Mouse (Mus musculus): Measurements from ENCODE around the gene Ptk6. TPM values are rescaled to one million over a fixed set of nuclear protein-coding genes. Genes with fewer than 3 reads are reported as not detected.

Ptk6 gene
- polyA plus RNA-seq, 1 experiment from 2014 or later, result 0.05 TPM

DNA sequence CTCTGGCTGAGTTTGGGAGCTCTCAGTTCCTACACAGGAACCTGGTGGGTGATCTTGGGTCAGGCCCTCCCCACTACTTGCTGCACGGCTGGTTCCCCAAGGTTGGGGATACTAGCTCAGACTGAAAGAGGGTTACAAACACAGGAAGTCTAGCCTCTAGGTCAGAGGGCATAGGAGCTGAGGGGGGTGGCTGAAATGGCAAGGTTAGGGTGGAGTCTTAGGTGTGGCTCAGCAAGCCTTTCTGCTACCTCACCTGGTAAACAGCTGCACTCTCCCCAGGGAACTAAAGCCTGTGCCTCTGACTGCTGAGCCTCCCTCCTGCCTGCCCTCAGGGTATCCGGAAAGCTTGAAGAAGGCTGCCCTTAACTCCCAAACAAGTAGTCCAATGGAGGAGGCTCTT is 13.9 kb downstream of the Ptk6 start:
- H3K36me3 ChIP-seq, result 0 out of 2 replicates have a peak, but pooled peaks cover 3% of the 10 kb centered on the region
- no peak overlapping the region for H3K9ac ChIP-seq
- H3K4me3 ChIP-seq, result peak overlapping the region; percentile 83; the same call in 1 of the 2 replicates
- 46% methylated on average over 2 of the region's 2 CpGs for WGBS
- ATAC-seq (ENCODE audit: borderline replicate concordance, extremely low read depth, low FRiP score, low TSS enrichment), result no peak
- peak overlapping the region; percentile 96; the same call in 1 of the 2 replicates for H3K27ac ChIP-seq
- H3K4me1 ChIP-seq, result peaks cover 10% of the 10 kb centered on the region
- peak overlapping the region; percentile 93; the same call in 1 of the 2 replicates for H3K4me2 ChIP-seq
- no peaks in the 10 kb centered on the region for H3K27me3 ChIP-seq
- H3K9me3 ChIP-seq, result no peaks in the 10 kb centered on the region

DNA sequence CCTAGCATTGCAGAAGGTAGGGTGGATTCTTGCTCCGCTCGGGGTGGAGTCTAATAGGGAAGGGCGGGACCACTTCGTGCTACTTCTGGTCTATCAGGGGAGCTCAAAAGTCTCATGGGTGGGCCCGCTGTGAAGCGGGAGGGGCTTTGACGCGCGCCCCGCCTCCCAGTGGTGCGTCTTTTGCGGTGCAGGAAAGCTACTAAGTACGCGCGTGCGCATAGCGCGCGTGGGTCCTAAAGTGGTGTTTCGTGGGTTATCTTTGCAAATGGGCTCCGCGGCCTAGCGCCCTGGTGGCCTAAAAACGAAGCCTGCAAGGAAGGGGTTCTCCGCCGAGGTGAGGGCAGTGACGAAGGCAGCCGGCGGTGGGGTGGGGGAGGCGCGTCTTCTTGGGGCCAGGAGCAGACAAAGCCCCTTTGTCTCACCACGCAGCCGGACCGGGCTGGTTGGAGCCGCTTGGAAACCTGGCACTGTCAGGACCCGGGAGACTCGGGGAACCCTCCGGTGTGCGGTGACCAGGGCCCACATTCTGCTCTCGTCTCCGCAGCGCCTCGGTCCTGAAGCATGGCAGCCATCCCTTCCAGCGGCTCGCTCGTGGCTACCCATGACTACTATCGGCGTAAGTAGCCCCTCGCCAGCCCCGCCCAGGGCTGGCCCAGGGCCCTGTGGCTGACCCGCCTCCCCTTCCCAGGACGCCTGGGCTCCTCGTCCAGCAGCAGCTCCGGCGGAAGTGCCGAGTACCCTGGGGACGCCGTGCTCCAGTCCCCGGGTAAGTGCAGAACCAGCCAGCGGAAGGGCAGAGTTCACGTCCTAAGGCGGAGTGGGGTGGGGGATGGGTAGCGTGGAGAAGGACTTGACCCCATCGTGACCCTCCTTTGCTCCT is 15.2 kb downstream of the Ptk6 start, which contains the start of gene Ppdpf:
Ppdpf (plus strand) TSS at position 127 of the 880 bp plus-strand sequence.
- Histone ChIP-seq H3K27ac (peak within 1 kb of the TSS; percentile 96), H3K4me2 (peak within 1 kb of the TSS; percentile 93), H3K4me1 (peaks cover 10% of the 10 kb centered on the region), H3K9ac (peak within 1 kb of the TSS; percentile 89), H3K4me3 (peak within 1 kb of the TSS; percentile 83), H3K36me3 (0 out of 2 replicates have a peak, but pooled peaks cover 3% of the 10 kb centered on the region), H3K9me3 (no peaks in the 10 kb centered on the region), H3K27me3 (no peaks in the 10 kb centered on the region)
- peak; percentile 96 for ATAC-seq (ENCODE audit: borderline replicate concordance, extremely low read depth, low FRiP score, low TSS enrichment)
- under 1% methylated on average over 64 of the region's 64 CpGs for WGBS

GRCm38 (mm10) chr2:181186635-181187034 is 16.0 kb downstream of the Ptk6 start:
- Histone ChIP-seq H3K36me3 (0 out of 2 replicates have a peak, but pooled peaks cover 3% of the 10 kb centered on the region), H3K4me3 (peak overlapping the region; percentile 83), H3K4me1 (peaks cover 10% of the 10 kb centered on the region), H3K9me3 (no peaks in the 10 kb centered on the region), H3K27me3 (no peaks in the 10 kb centered on the region), H3K4me2 (peak overlapping the region; percentile 93), H3K27ac (peak overlapping the region; percentile 96), H3K9ac (peak overlapping the region; percentile 44)
- WGBS, result under 1% methylated on average over 14 of the region's 14 CpGs
- peak; percentile 77 for ATAC-seq (ENCODE audit: borderline replicate concordance, extremely low read depth, low FRiP score, low TSS enrichment)

DNA sequence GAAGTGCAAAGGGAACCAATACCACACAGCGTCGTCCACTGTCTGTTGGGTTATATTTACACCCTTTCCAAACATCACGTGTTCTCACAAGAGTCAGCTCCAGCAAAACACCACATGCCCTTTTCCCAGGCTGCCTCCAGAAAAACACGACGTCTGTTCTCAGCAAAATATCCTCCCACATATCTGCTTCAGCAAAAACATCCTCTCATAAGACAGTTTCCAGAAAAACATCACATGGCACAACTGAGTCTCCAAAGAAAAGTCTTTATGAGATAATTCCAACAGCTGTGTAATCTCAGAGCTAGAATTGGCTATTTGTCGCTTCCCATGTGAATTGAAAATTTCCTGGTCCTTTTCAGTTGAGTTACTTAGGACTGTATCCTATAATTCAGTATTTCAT is 21.7 kb downstream of the Ptk6 start:
- 75% methylated on average over 6 of the region's 6 CpGs for WGBS
- no peak overlapping the region for H3K9ac ChIP-seq
- H3K9me3 ChIP-seq, result no peaks in the 10 kb centered on the region
- no peak overlapping the region for H3K4me3 ChIP-seq
- no peak for ATAC-seq (ENCODE audit: borderline replicate concordance, extremely low read depth, low FRiP score, low TSS enrichment)
- no peak overlapping the region for H3K27ac ChIP-seq
- no peaks in the 10 kb centered on the region for H3K27me3 ChIP-seq
- H3K4me2 ChIP-seq, result no peak overlapping the region
- H3K4me1 ChIP-seq, result no peaks in the 10 kb centered on the region
- H3K36me3 ChIP-seq, result no peaks in the 10 kb centered on the region

DNA sequence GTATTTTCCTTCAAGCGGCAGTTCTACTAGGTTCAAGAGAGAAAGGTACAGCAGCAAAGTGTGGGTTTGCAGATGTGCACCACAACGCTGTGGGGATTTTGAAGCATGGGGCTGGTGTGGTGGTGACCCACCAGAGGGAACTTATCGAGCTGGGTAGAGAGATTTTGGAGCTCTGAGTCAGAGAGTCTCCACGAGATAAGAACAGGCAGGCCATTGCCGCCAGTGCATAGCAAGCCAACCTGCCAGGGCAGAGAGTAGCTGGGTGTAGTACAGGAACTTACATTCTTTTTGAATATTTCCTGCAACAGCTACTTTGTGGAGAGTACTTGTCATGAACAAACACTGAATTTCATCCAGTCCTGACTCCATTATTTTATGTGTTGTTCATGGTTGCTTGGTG is 24.1 kb downstream of the Ptk6 start:
- no peak overlapping the region for H3K9ac ChIP-seq
- no peaks in the 10 kb centered on the region for H3K4me1 ChIP-seq
- H3K27me3 ChIP-seq, result no peaks in the 10 kb centered on the region
- no peak overlapping the region for H3K4me3 ChIP-seq
- WGBS, result 66% methylated on average over 5 of the region's 5 CpGs
- ATAC-seq (ENCODE audit: borderline replicate concordance, extremely low read depth, low FRiP score, low TSS enrichment), result no peak
- H3K27ac ChIP-seq, result no peak overlapping the region
- H3K4me2 ChIP-seq, result no peak overlapping the region
- H3K9me3 ChIP-seq, result no peaks in the 10 kb centered on the region
- H3K36me3 ChIP-seq, result no peaks in the 10 kb centered on the region

DNA sequence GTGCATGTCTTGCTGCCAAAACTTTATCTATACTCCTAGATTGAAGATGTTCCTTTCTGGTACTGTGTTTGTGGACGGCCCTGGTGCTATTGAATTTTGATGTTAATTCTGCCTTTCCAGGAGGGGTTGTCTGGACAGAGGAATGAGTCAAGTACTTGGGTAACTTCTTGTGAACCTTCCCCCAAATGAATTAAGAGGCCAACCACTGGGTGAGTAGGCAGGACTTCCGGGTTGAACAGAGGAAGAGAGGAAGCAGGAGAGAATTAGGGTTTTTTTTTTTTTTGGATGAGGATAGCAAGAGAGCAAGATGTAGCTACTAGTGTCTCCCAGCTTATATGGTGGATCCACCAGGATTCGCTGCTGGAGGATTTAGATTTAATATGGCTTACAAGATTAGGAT is 24.6 kb downstream of the Ptk6 start:
- Histone ChIP-seq H3K27me3 (no peaks in the 10 kb centered on the region), H3K36me3 (no peaks in the 10 kb centered on the region), H3K4me2 (no peak overlapping the region), H3K27ac (no peak overlapping the region), H3K9ac (no peak overlapping the region), H3K4me1 (no peaks in the 10 kb centered on the region), H3K4me3 (no peak overlapping the region), H3K9me3 (no peaks in the 10 kb centered on the region)
- no peak for ATAC-seq (ENCODE audit: borderline replicate concordance, extremely low read depth, low FRiP score, low TSS enrichment)
- WGBS, result 65% methylated on average over 3 of the region's 3 CpGs

DNA sequence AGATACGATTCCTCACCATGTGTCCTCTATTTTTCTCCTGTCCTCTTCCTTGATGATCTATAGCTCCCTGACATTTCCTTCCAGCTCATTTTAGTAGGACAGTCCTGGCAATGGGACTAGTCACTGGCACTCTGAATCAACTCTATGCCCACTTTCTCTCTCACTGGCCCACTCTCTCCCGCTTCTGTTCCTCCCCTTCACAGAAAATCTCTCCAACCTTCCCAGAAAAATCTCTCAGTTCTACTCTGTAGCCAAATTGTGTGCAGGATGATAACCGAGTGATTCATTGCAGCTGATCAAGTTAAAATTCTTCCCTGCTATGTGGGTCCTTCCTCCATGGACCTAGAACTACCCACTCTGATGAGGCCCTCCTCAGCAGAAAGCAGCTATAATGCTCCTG is 27.9 kb downstream of the Ptk6 start:
- no peak overlapping the region for H3K27ac ChIP-seq
- H3K4me1 ChIP-seq, result no peaks in the 10 kb centered on the region
- H3K4me2 ChIP-seq, result no peak overlapping the region
- no peaks in the 10 kb centered on the region for H3K36me3 ChIP-seq
- H3K9me3 ChIP-seq, result no peaks in the 10 kb centered on the region
- no peak overlapping the region for H3K9ac ChIP-seq
- ATAC-seq (ENCODE audit: borderline replicate concordance, extremely low read depth, low FRiP score, low TSS enrichment), result no peak
- no peaks in the 10 kb centered on the region for H3K27me3 ChIP-seq
- H3K4me3 ChIP-seq, result no peak overlapping the region
- 85% methylated on average over 3 of the region's 3 CpGs for WGBS

GRCm38 (mm10) chr2:181166469-181166868 is 36.1 kb downstream of the Ptk6 start:
- no peak overlapping the region for H3K4me3 ChIP-seq
- 76% methylated on average over 5 of the region's 5 CpGs for WGBS
- no peak overlapping the region for H3K27ac ChIP-seq
- no peaks in the 10 kb centered on the region for H3K4me1 ChIP-seq
- no peaks in the 10 kb centered on the region; the same call in 1 of the 2 replicates for H3K27me3 ChIP-seq
- ATAC-seq (ENCODE audit: borderline replicate concordance, extremely low read depth, low FRiP score, low TSS enrichment), result no peak
- H3K36me3 ChIP-seq, result no peaks in the 10 kb centered on the region
- no peak overlapping the region for H3K4me2 ChIP-seq
- H3K9ac ChIP-seq, result no peak overlapping the region
- no peaks in the 10 kb centered on the region for H3K9me3 ChIP-seq

GRCm38 (mm10) chr2:181160821-181161220 is 41.8 kb downstream of the Ptk6 start:
- ATAC-seq (ENCODE audit: borderline replicate concordance, extremely low read depth, low FRiP score, low TSS enrichment), result no peak
- Histone ChIP-seq H3K4me1 (no peaks in the 10 kb centered on the region), H3K9me3 (no peaks in the 10 kb centered on the region), H3K36me3 (no peaks in the 10 kb centered on the region), H3K4me2 (no peak overlapping the region), H3K4me3 (no peak overlapping the region), H3K27ac (no peak overlapping the region), H3K27me3 (peaks cover 33% of the 10 kb centered on the region), H3K9ac (no peak overlapping the region)
- WGBS, result 46% methylated on average over 4 of the region's 4 CpGs

- peaks cover 43% of the 10 kb centered on the region for H3K27me3 ChIP-seq
- no peak overlapping the region for H3K4me2 ChIP-seq
- H3K9ac ChIP-seq, result no peak overlapping the region
- no peak overlapping the region for H3K4me3 ChIP-seq
- no peaks in the 10 kb centered on the region for H3K4me1 ChIP-seq
- 2% methylated on average over 2 of the region's 2 CpGs for WGBS
- no peak overlapping the region for H3K27ac ChIP-seq
- no peak for ATAC-seq (ENCODE audit: borderline replicate concordance, extremely low read depth, low FRiP score, low TSS enrichment)
- no peaks in the 10 kb centered on the region for H3K36me3 ChIP-seq
- no peaks in the 10 kb centered on the region for H3K9me3 ChIP-seq
These were observed 42.8 kb downstream of the Ptk6 start for GRCm38 (mm10) chr2:181159771-181160170.

GRCm38 (mm10) chr2:181159091-181159514 is 43.5 kb downstream of the Ptk6 start:
- WGBS, result 49% methylated on average over 7 of the region's 7 CpGs
- no peak overlapping the region for H3K27ac ChIP-seq
- no peaks in the 10 kb centered on the region for H3K4me1 ChIP-seq
- H3K9me3 ChIP-seq, result no peaks in the 10 kb centered on the region
- no peak overlapping the region for H3K9ac ChIP-seq
- no peaks in the 10 kb centered on the region for H3K36me3 ChIP-seq
- H3K4me3 ChIP-seq, result no peak overlapping the region
- no peak overlapping the region for H3K4me2 ChIP-seq
- peaks cover 48% of the 10 kb centered on the region for H3K27me3 ChIP-seq
- no peak for ATAC-seq (ENCODE audit: borderline replicate concordance, extremely low read depth, low FRiP score, low TSS enrichment)

DNA sequence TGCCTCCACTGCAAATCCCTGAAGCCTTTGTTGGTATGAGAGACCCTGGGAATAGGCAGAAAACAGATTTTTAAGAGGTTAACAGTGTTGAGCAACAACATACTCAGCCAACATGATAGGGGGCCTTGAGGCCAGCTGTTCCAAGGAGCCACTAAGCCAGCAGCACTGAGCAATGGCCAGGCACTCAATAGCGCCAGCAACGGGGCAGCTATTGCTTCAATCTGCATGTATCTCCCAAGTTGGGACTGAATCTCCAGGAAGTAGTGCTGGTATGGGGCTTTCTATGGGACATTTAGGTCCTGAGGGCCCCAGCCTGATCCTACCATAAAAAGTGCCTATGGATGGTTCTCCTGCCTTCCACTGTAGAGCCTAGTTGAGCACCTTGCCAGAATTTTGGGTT is 44.1 kb downstream of the Ptk6 start:
- Histone ChIP-seq H3K9ac (no peak overlapping the region), H3K36me3 (no peaks in the 10 kb centered on the region), H3K4me1 (no peaks in the 10 kb centered on the region), H3K27me3 (peaks cover 50% of the 10 kb centered on the region), H3K9me3 (no peaks in the 10 kb centered on the region), H3K4me3 (no peak overlapping the region), H3K27ac (no peak overlapping the region), H3K4me2 (no peak overlapping the region)
- no peak for ATAC-seq (ENCODE audit: borderline replicate concordance, extremely low read depth, low FRiP score, low TSS enrichment)
- WGBS, result 76% methylated on average over 2 of the region's 2 CpGs
